Comparison of ENCODE assay signal across 13 mouse cellular contexts in genomic region chr6:85366387-85366786, GRCm38 (mm10). TPM values are rescaled to one million over a fixed set of nuclear protein-coding genes. Genes with fewer than 3 reads are reported as not detected.
A peak's percentile ranks its signal among the peaks of the same experiment; 100 is the strongest.
DNase-seq lines count a peak whose midpoint lies in the region; ATAC-seq and TF ChIP-seq lines count a peak whose summit lies in the region.
"Had no signal": no experiment of that assay in that cellular context is flagged by ENCODE, and none has a peak within 500 bp of the region (broad histone marks: within the 10 kb centered on the region; RNA-seq: fewer than 3 reads in every experiment).

No protein-coding gene starts in this region.

- no peak for DNase-seq in embryonic facial prominence, embryonic 14.5 days (ENCODE audit: low spot score)
- no peak for DNase-seq in embryonic facial prominence, embryonic 10.5 days (ENCODE audit: low spot score)
- DNase-seq in lung, embryonic 14.5 days, result peak; percentile 61
- no peak for DNase-seq in lung, adult 2 months
- DNase-seq in lung, postnatal 4 days, result peak; percentile 38 to 49
- DNase-seq: forebrain, postnatal 0 days had no signal

- H3K36me3 ChIP-seq in embryonic facial prominence, embryonic 14.5 days (ENCODE audit: control insufficient read depth, insufficient read depth, low read length), result no peaks in the 10 kb centered on the region
- no peaks in the 10 kb centered on the region for H3K36me3 ChIP-seq in embryonic facial prominence, embryonic 10.5 days (replicated peaks)
- no peaks in the 10 kb centered on the region for H3K36me3 ChIP-seq in lung, embryonic 14.5 days (ENCODE audit: insufficient read depth)
- peaks cover 23% of the 10 kb centered on the region for H3K36me3 ChIP-seq in heart, embryonic 14.5 days (ENCODE audit: control insufficient read depth, insufficient read depth, low read length)
- peaks cover 10% of the 10 kb centered on the region for H3K36me3 ChIP-seq in hindbrain, embryonic 13.5 days
- H3K36me3 ChIP-seq: embryonic facial prominence, embryonic 12.5 days had no signal

- no peak overlapping the region for H3K9ac ChIP-seq in embryonic facial prominence, embryonic 14.5 days (ENCODE audit: low read depth, low read length)
- H3K9ac ChIP-seq in lung, embryonic 14.5 days, result no peak overlapping the region
- peak overlapping the region; percentile 72 for H3K9ac ChIP-seq in heart, embryonic 14.5 days (ENCODE audit: low read length)
- no peak overlapping the region for H3K9ac ChIP-seq in hindbrain, embryonic 13.5 days
- H3K9ac ChIP-seq: embryonic facial prominence, embryonic 12.5 days; forebrain, postnatal 0 days had no signal

- TF ChIP-seq CTCF in lung, embryonic 14.5 days (IDR thresholded peaks at IDR 0.05; ENCODE audit: low read depth), result no peak
- no peak for TF ChIP-seq CTCF in lung, adult 2 months (IDR thresholded peaks at IDR 0.05; ENCODE audit: insufficient read depth, low read length)

- H3K4me1 ChIP-seq in embryonic facial prominence, embryonic 14.5 days (ENCODE audit: control insufficient read depth, insufficient read depth, low read length), result peaks cover 21% of the 10 kb centered on the region
- H3K4me1 ChIP-seq in embryonic facial prominence, embryonic 10.5 days, result peaks cover 3% of the 10 kb centered on the region; the same call in 1 of the 2 replicates
- H3K4me1 ChIP-seq in lung, embryonic 14.5 days (ENCODE audit: insufficient read depth), result peaks cover 29% of the 10 kb centered on the region; the same call in 1 of the 2 replicates
- H3K4me1 ChIP-seq in lung, adult 2 months (ENCODE audit: control insufficient read depth, insufficient read depth, low read length), result peaks cover 10% of the 10 kb centered on the region; the same call in 1 of the 2 replicates
- peaks cover 75 to 91% of the 10 kb centered on the region in 2 experiments for H3K4me1 ChIP-seq in heart, embryonic 14.5 days (ENCODE audit: control insufficient read depth in 2 of 2, insufficient read depth in 2 of 2, low read length in 2 of 2)
- peaks cover 26% of the 10 kb centered on the region for H3K4me1 ChIP-seq in hindbrain, embryonic 13.5 days (replicated peaks)

- no peak overlapping the region for H3K4me2 ChIP-seq in embryonic facial prominence, embryonic 14.5 days (ENCODE audit: low read depth, low read length)
- no peak overlapping the region for H3K4me2 ChIP-seq in lung, embryonic 14.5 days
- peak overlapping the region; percentile 52 for H3K4me2 ChIP-seq in heart, embryonic 14.5 days (ENCODE audit: low read length)
- no peak overlapping the region for H3K4me2 ChIP-seq in hindbrain, embryonic 13.5 days
- H3K4me2 ChIP-seq: embryonic facial prominence, embryonic 12.5 days had no signal

- ATAC-seq in embryonic facial prominence, embryonic 14.5 days (ENCODE audit: low read depth), result peak; percentile 45; the same call in 1 of the 2 replicates
- ATAC-seq in lung, embryonic 14.5 days (ENCODE audit: insufficient read depth), result peak; percentile 39; the same call in 1 of the 2 replicates
- ATAC-seq in heart, embryonic 14.5 days (ENCODE audit: insufficient number of reproducible peaks, insufficient read depth, low FRiP score, low read depth), result peak; percentile 73
- no peak for ATAC-seq in hindbrain, embryonic 13.5 days (ENCODE audit: low FRiP score)
- no peak for ATAC-seq in granulocyte monocyte progenitor cell, adult 5-6 weeks (replicated peaks; ENCODE audit: poor library complexity, severe bottlenecking)
- ATAC-seq: CD4-positive, CD25-positive, alpha-beta regulatory T cell, adult 4 months; forebrain, postnatal 0 days had no signal

- 80% methylated on average over 1 of the region's 1 CpGs for WGBS in embryonic facial prominence, embryonic 14.5 days
- 88% methylated on average over 1 of the region's 1 CpGs for WGBS in embryonic facial prominence, embryonic 10.5 days
- 22% methylated on average over 1 of the region's 1 CpGs for WGBS in lung, embryonic 14.5 days
- 15% methylated on average over 1 of the region's 1 CpGs for WGBS in lung, adult 2 months
- WGBS in heart, embryonic 14.5 days, result 0% methylated on average over 1 of the region's 1 CpGs
- 78% methylated on average over 1 of the region's 1 CpGs for WGBS in hindbrain, embryonic 13.5 days

- no peak overlapping the region for H3K4me3 ChIP-seq in embryonic facial prominence, embryonic 14.5 days (ENCODE audit: low read depth, low read length)
- no peak overlapping the region for H3K4me3 ChIP-seq in embryonic facial prominence, embryonic 10.5 days
- H3K4me3 ChIP-seq in lung, embryonic 14.5 days (ENCODE audit: low read depth, low read length), result no peak overlapping the region
- no peak overlapping the region for H3K4me3 ChIP-seq in lung, adult 2 months (replicated peaks; ENCODE audit: extremely low read depth, low read depth, low read length)
- peak overlapping the region in 1 of 2 experiments; percentile 12; a peak in 2 of 4 replicates for H3K4me3 ChIP-seq in heart, embryonic 14.5 days (ENCODE audit: control insufficient read depth in 1 of 2, insufficient read depth in 1 of 2, low read depth in 1 of 2, low read length in 2 of 2)
- H3K4me3 ChIP-seq in hindbrain, embryonic 13.5 days, result no peak overlapping the region
- H3K4me3 ChIP-seq: embryonic facial prominence, embryonic 12.5 days had no signal

- no peaks in the 10 kb centered on the region for H3K9me3 ChIP-seq in embryonic facial prominence, embryonic 14.5 days (ENCODE audit: control insufficient read depth, low read length)
- no peaks in the 10 kb centered on the region for H3K9me3 ChIP-seq in embryonic facial prominence, embryonic 10.5 days
- no peaks in the 10 kb centered on the region for H3K9me3 ChIP-seq in lung, embryonic 14.5 days (ENCODE audit: low read depth, low read length)
- no peaks in the 10 kb centered on the region for H3K9me3 ChIP-seq in heart, embryonic 14.5 days (ENCODE audit: control insufficient read depth, low read length)
- H3K9me3 ChIP-seq in hindbrain, embryonic 13.5 days, result no peaks in the 10 kb centered on the region
- H3K9me3 ChIP-seq: embryonic facial prominence, embryonic 12.5 days had no signal

- H3K27me3 ChIP-seq in embryonic facial prominence, embryonic 14.5 days (replicated peaks; ENCODE audit: control insufficient read depth, insufficient read depth, low read length), result no peaks in the 10 kb centered on the region
- H3K27me3 ChIP-seq in embryonic facial prominence, embryonic 10.5 days (replicated peaks; ENCODE audit: low read depth, poor library complexity, severe bottlenecking), result peaks cover 9% of the 10 kb centered on the region
- H3K27me3 ChIP-seq in lung, embryonic 14.5 days (ENCODE audit: insufficient read depth, low read length), result no peaks in the 10 kb centered on the region
- no peaks in the 10 kb centered on the region for H3K27me3 ChIP-seq in heart, embryonic 14.5 days (ENCODE audit: control insufficient read depth, insufficient read depth, low read length)
- 0 out of 2 replicates have a peak, but pooled peaks cover 4% of the 10 kb centered on the region for H3K27me3 ChIP-seq in hindbrain, embryonic 13.5 days
- H3K27me3 ChIP-seq: embryonic facial prominence, embryonic 12.5 days had no signal

- H3K27ac ChIP-seq in embryonic facial prominence, embryonic 14.5 days (replicated peaks; ENCODE audit: low read depth, low read length), result no peak overlapping the region
- no peak overlapping the region for H3K27ac ChIP-seq in embryonic facial prominence, embryonic 10.5 days (replicated peaks)
- H3K27ac ChIP-seq in lung, embryonic 14.5 days (ENCODE audit: low read depth), result peak overlapping the region; percentile 10; the same call in 1 of the 2 replicates
- peak overlapping the region; percentile 96 to 97 for H3K27ac ChIP-seq in heart, embryonic 14.5 days (replicated peaks in 1 of 2; ENCODE audit: control insufficient read depth in 1 of 2, insufficient read depth in 1 of 2, low read depth in 2 of 2, low read length in 2 of 2)
- H3K27ac ChIP-seq in hindbrain, embryonic 13.5 days, result no peak overlapping the region
- H3K27ac ChIP-seq: embryonic facial prominence, embryonic 12.5 days had no signal

- no peak for TF ChIP-seq POLR2A in lung, adult 2 months (IDR thresholded peaks at IDR 0.05; ENCODE audit: borderline replicate concordance, extremely low read depth, low read depth, low read length)

RNA-seq across cellular contexts. Expression of gene Rab11fip5, which starts 8.0 kb away (rescaled TPM):
- 15.1 and 15.7 TPM in 2 replicates for polyA plus RNA-seq in embryonic facial prominence, embryonic 14.5 days (2014; fragmentation: Nextera tagmentation; extraction: Ambion mirVana)
- 2.3 and 3.6 TPM in 2 replicates for polyA plus RNA-seq in embryonic facial prominence, embryonic 10.5 days (2016; fragmentation: Nextera tagmentation; extraction: Ambion mirVana)
- polyA plus RNA-seq in lung, embryonic 14.5 days (2014; fragmentation: Nextera tagmentation; extraction: Ambion mirVana), result 10.1 and 10.6 TPM in 2 replicates
- polyA plus RNA-seq in lung, adult 2 months (2012; rRNA removed), result 20.0 and 24.9 TPM in 2 replicates
- polyA plus RNA-seq in heart, embryonic 14.5 days (2014; fragmentation: Nextera tagmentation; extraction: Ambion mirVana), result 36.5 and 42.2 TPM in 2 replicates
- polyA plus RNA-seq in hindbrain, embryonic 13.5 days (2015; fragmentation: Nextera tagmentation; extraction: Ambion mirVana), result 13.7 and 14.8 TPM in 2 replicates
- total RNA-seq in granulocyte monocyte progenitor cell, adult 5-6 weeks (2014; fragmentation: Nextera tagmentation), result 5.4 TPM in 2 replicates
- total RNA-seq in granulocyte monocyte progenitor cell, adult 5-6 weeks (2017), result 3.2 and 3.6 TPM in 2 replicates

RNA-seq across cellular contexts. Expression of gene Sfxn5, which starts 33.2 kb away (rescaled TPM):
- polyA plus RNA-seq in embryonic facial prominence, embryonic 14.5 days (2014; fragmentation: Nextera tagmentation; extraction: Ambion mirVana), result 6.7 and 8.9 TPM in 2 replicates
- polyA plus RNA-seq in embryonic facial prominence, embryonic 10.5 days (2016; fragmentation: Nextera tagmentation; extraction: Ambion mirVana), result 8.5 and 8.6 TPM in 2 replicates
- 5.9 and 8.3 TPM in 2 replicates for polyA plus RNA-seq in lung, embryonic 14.5 days (2014; fragmentation: Nextera tagmentation; extraction: Ambion mirVana)
- polyA plus RNA-seq in lung, adult 2 months (2012; rRNA removed), result 8.0 and 8.2 TPM in 2 replicates
- 2.7 and 3.1 TPM in 2 replicates for polyA plus RNA-seq in heart, embryonic 14.5 days (2014; fragmentation: Nextera tagmentation; extraction: Ambion mirVana)
- 18.3 and 19.6 TPM in 2 replicates for polyA plus RNA-seq in hindbrain, embryonic 13.5 days (2015; fragmentation: Nextera tagmentation; extraction: Ambion mirVana)
- 0.92 and 2.1 TPM in 2 replicates for total RNA-seq in granulocyte monocyte progenitor cell, adult 5-6 weeks (2014; fragmentation: Nextera tagmentation)
- 0.93 and 2.0 TPM in 2 replicates for total RNA-seq in granulocyte monocyte progenitor cell, adult 5-6 weeks (2017)

RNA-seq across cellular contexts. Expression of gene Noto, which starts 57.3 kb away (rescaled TPM):
- not detected in 2 replicates for polyA plus RNA-seq in embryonic facial prominence, embryonic 14.5 days (2014; fragmentation: Nextera tagmentation; extraction: Ambion mirVana)
- not detected in 2 replicates for polyA plus RNA-seq in embryonic facial prominence, embryonic 10.5 days (2016; fragmentation: Nextera tagmentation; extraction: Ambion mirVana)
- 0.19 and 0.37 TPM in 2 replicates for polyA plus RNA-seq in lung, embryonic 14.5 days (2014; fragmentation: Nextera tagmentation; extraction: Ambion mirVana)
- polyA plus RNA-seq in lung, adult 2 months (2012; rRNA removed), result 0.16 TPM in 1 of 2 replicates, not detected in the other
- not detected in 2 replicates for polyA plus RNA-seq in heart, embryonic 14.5 days (2014; fragmentation: Nextera tagmentation; extraction: Ambion mirVana)
- not detected in 2 replicates for polyA plus RNA-seq in hindbrain, embryonic 13.5 days (2015; fragmentation: Nextera tagmentation; extraction: Ambion mirVana)
- total RNA-seq in granulocyte monocyte progenitor cell, adult 5-6 weeks (2014; fragmentation: Nextera tagmentation), result not detected in 2 replicates
- total RNA-seq in granulocyte monocyte progenitor cell, adult 5-6 weeks (2017), result not detected in 2 replicates
- total RNA-seq: forebrain, postnatal 0 days; left cerebral cortex, postnatal 36 days had no signal
- polyA plus RNA-seq: CD4-positive, CD25-positive, alpha-beta regulatory T cell, adult 4 months; embryonic facial prominence, embryonic 12.5 days; forebrain, postnatal 0 days; gonadal fat pad, adult 2 months had no signal

Comparison
In these comparisons a context has a peak if more than half of its experiments do, and no peak if none do; other contexts are left out.
1. DNase-seq: peak in lung, embryonic 14.5 days (single experiment) and lung, postnatal 4 days (2 of 2); none in embryonic facial prominence, embryonic 14.5 days (single experiment), embryonic facial prominence, embryonic 10.5 days (single experiment) and lung, adult 2 months (single experiment).
2. ATAC-seq: peak in embryonic facial prominence, embryonic 14.5 days (single experiment), lung, embryonic 14.5 days (single experiment) and heart, embryonic 14.5 days (single experiment); none in hindbrain, embryonic 13.5 days (single experiment) and granulocyte monocyte progenitor cell, adult 5-6 weeks (single experiment).
3. H3K27ac ChIP-seq: peak in lung, embryonic 14.5 days (single experiment) and heart, embryonic 14.5 days (2 of 2); none in embryonic facial prominence, embryonic 14.5 days (single experiment), embryonic facial prominence, embryonic 10.5 days (single experiment) and hindbrain, embryonic 13.5 days (single experiment).